Comparison of ENCODE assay signal across 26 mouse cellular contexts in genomic region chr17:75242086-75242485, GRCm38 (mm10).
DNase-seq lines count a peak whose midpoint lies in the region; ATAC-seq lines count a peak whose summit lies in the region.
"Had no signal": no experiment of that assay in that cellular context is flagged by ENCODE, and none has a peak within 500 bp of the region (broad histone marks: within the 10 kb centered on the region; RNA-seq: fewer than 3 reads in every experiment).

No protein-coding gene starts in this region.

- H3K27ac ChIP-seq in kidney, embryonic 16.5 days (ENCODE audit: low read length), result no peak overlapping the region
- H3K27ac ChIP-seq: embryonic facial prominence, embryonic 10.5 days; embryonic facial prominence, embryonic 12.5 days; forebrain, embryonic 10.5 days; forebrain, embryonic 12.5 days had no signal

- H3K36me3 ChIP-seq in kidney, embryonic 16.5 days (ENCODE audit: insufficient read depth, low read length), result peaks cover 2% of the 10 kb centered on the region; the same call in 1 of the 2 replicates
- H3K36me3 ChIP-seq: embryonic facial prominence, embryonic 10.5 days; embryonic facial prominence, embryonic 12.5 days; forebrain, embryonic 10.5 days; forebrain, embryonic 12.5 days; G1E had no signal

- H3K9ac ChIP-seq in kidney, embryonic 16.5 days (replicated peaks; ENCODE audit: low read length), result no peak overlapping the region
- H3K9ac ChIP-seq: embryonic facial prominence, embryonic 12.5 days; forebrain, embryonic 12.5 days had no signal

- 0 out of 2 replicates have a peak, but pooled peaks have one; percentile 11 for ATAC-seq in common myeloid progenitor, adult 5-6 weeks (replicated peaks; ENCODE audit: low read depth, poor library complexity, severe bottlenecking)
- peak; percentile 58 for ATAC-seq in granulocyte monocyte progenitor cell, adult 5-6 weeks (replicated peaks; ENCODE audit: poor library complexity, severe bottlenecking)
- ATAC-seq in megakaryocyte progenitor cell, adult 5-6 weeks (replicated peaks; ENCODE audit: poor library complexity), result peak; percentile 61
- no peak for ATAC-seq in kidney, embryonic 16.5 days (ENCODE audit: low FRiP score, low TSS enrichment)
- ATAC-seq: activated CD4-positive, CD25-positive, alpha-beta regulatory T cell, adult 4 months; CD4-positive, CD25-positive, alpha-beta regulatory T cell, adult 4 months; forebrain, embryonic 14.5 days; forebrain, embryonic 16.5 days; Patski had no signal

- no peak for DNase-seq in ovary, postnatal 36 days (ENCODE audit: low spot score)
- DNase-seq: adrenal gland, adult 8-10 months; adrenal gland, postnatal 14 days; adrenal gland, postnatal 36 days; B cell, adult 2 months; cerebellum, adult 11-12 months; cerebellum, adult 2 months; cerebellum, adult 9-10 months; cerebellum, postnatal 10 days; cerebellum, postnatal 36 days had no signal

- no peaks in the 10 kb centered on the region for H3K27me3 ChIP-seq in kidney, embryonic 16.5 days (ENCODE audit: insufficient read depth, low read length)
- H3K27me3 ChIP-seq: CH12.LX; embryonic facial prominence, embryonic 12.5 days; forebrain, embryonic 12.5 days; Patski had no signal

- no peaks in the 10 kb centered on the region for H3K4me1 ChIP-seq in kidney, embryonic 16.5 days (ENCODE audit: insufficient read depth, low read length)
- H3K4me1 ChIP-seq: embryonic facial prominence, embryonic 10.5 days; embryonic facial prominence, embryonic 12.5 days; forebrain, embryonic 10.5 days; forebrain, embryonic 12.5 days had no signal

- no peaks in the 10 kb centered on the region for H3K9me3 ChIP-seq in kidney, embryonic 16.5 days (ENCODE audit: low read length)
- H3K9me3 ChIP-seq: embryonic facial prominence, embryonic 10.5 days; embryonic facial prominence, embryonic 12.5 days; forebrain, embryonic 10.5 days; forebrain, embryonic 12.5 days had no signal

- no peak overlapping the region for H3K4me3 ChIP-seq in kidney, embryonic 16.5 days (ENCODE audit: low read length)
- H3K4me3 ChIP-seq: embryonic facial prominence, embryonic 10.5 days; embryonic facial prominence, embryonic 12.5 days; erythroblast, embryonic 14.5 days; forebrain, embryonic 10.5 days; forebrain, embryonic 12.5 days had no signal

- H3K4me2 ChIP-seq in kidney, embryonic 16.5 days (replicated peaks; ENCODE audit: low read depth, low read length), result no peak overlapping the region
- H3K4me2 ChIP-seq: embryonic facial prominence, embryonic 12.5 days; forebrain, embryonic 12.5 days had no signal

- 94% methylated on average over 1 of the region's 1 CpGs for whole genome bisulfite sequencing in kidney, embryonic 16.5 days
